Mouse (Mus musculus) layer of hippocampus, adult 11-12 months (tissue): Measurements from ENCODE around the gene Arhgef26.

Source experiments
- DNase-seq: peaks from one replicate; pipeline ENCODE4 v3.0.0; 2022; ENCODE audit warnings: low spot score

Arhgef26 gene

GRCm38 (mm10) chr3:62338044-62338443 is at the start of gene Arhgef26:
Gene Arhgef26 (plus strand): TSS chr3:62338344.
- no peak for DNase-seq

- no peak for DNase-seq
Measured at GRCm38 (mm10) chr3:62310493-62310892, 27.7 kb upstream of the Arhgef26 start.

- DNase-seq: no peak
Measured at GRCm38 (mm10) chr3:62311224-62311623, 26.9 kb upstream of the Arhgef26 start.

GRCm38 (mm10) chr3:62324708-62325107 is 13.4 kb upstream of the Arhgef26 start:
- no peak for DNase-seq

- peak; percentile 15 for DNase-seq
Measured at GRCm38 (mm10) chr3:62327903-62328302, 10.2 kb upstream of the Arhgef26 start.

GRCm38 (mm10) chr3:62338461-62338853 is 313 bp downstream of the Arhgef26 start:
- no peak for DNase-seq

- peak; percentile 23 for DNase-seq
Measured at GRCm38 (mm10) chr3:62338854-62339515, 841 bp downstream of the Arhgef26 start.

GRCm38 (mm10) chr3:62339516-62340051 is 1.4 kb downstream of the Arhgef26 start:
- DNase-seq: no peak

GRCm38 (mm10) chr3:62340154-62340760 is 2.1 kb downstream of the Arhgef26 start:
- DNase-seq: no peak

GRCm38 (mm10) chr3:62340861-62341260 is 2.7 kb downstream of the Arhgef26 start:
- no peak for DNase-seq

- DNase-seq: no peak
Measured at GRCm38 (mm10) chr3:62341496-62342205, 3.5 kb downstream of the Arhgef26 start.

- DNase-seq: no peak
Measured at GRCm38 (mm10) chr3:62348514-62349217, 10.5 kb downstream of the Arhgef26 start.

GRCm38 (mm10) chr3:62349218-62349897 is 11.2 kb downstream of the Arhgef26 start:
- DNase-seq: no peak

- no peak for DNase-seq
Measured at GRCm38 (mm10) chr3:62352071-62352470, 13.9 kb downstream of the Arhgef26 start.

- no peak for DNase-seq
Measured at GRCm38 (mm10) chr3:62352876-62353275, 14.7 kb downstream of the Arhgef26 start.

GRCm38 (mm10) chr3:62367882-62368281 is 29.7 kb downstream of the Arhgef26 start:
- no peak for DNase-seq

- no peak for DNase-seq
Measured at GRCm38 (mm10) chr3:62372841-62373240, 34.7 kb downstream of the Arhgef26 start.

- DNase-seq: no peak
Measured at GRCm38 (mm10) chr3:62374346-62374745, 36.2 kb downstream of the Arhgef26 start.

GRCm38 (mm10) chr3:62374831-62375230 is 36.7 kb downstream of the Arhgef26 start:
- DNase-seq: no peak

GRCm38 (mm10) chr3:62376719-62377118 is 38.6 kb downstream of the Arhgef26 start:
- DNase-seq: no peak

- no peak for DNase-seq
Measured at GRCm38 (mm10) chr3:62379946-62380345, 41.8 kb downstream of the Arhgef26 start.

GRCm38 (mm10) chr3:62380420-62380819 is 42.3 kb downstream of the Arhgef26 start:
- no peak for DNase-seq
